Mouse (Mus musculus) embryonic facial prominence, embryonic 14.5 days (tissue): ENCODE measurements around the gene Cgnl1. TPM values are rescaled to one million over a fixed set of nuclear protein-coding genes. Genes with fewer than 3 reads are reported as not detected.
A peak's percentile ranks its signal among the peaks of the same experiment; 100 is the strongest.

ENCODE experiments used
- ATAC-seq: fragments of 200-750 bp; cut with Nextera tagmentation; 2 replicates; pipeline ENCODE4 v1.8.0; 2017; ENCODE audit warnings: low read depth, moderate number of reproducible peaks, moderate TSS enrichment
- DNase-seq: peaks from one replicate; pipeline ENCODE4 v3.0.0-alpha.2; 2015; ENCODE audit warnings: low spot score
- H3K27ac ChIP-seq: fragments of 300-500 bp; sonication (generic); replicated peaks from 2 replicates; pipeline ENCODE4 v1.5.1; 2014; ENCODE audit warnings: low read depth, mild to moderate bottlenecking, low read length, moderate library complexity
- H3K27me3 ChIP-seq: fragments of 300-500 bp; sonication (generic); replicated peaks from 2 replicates; pipeline ENCODE4 v1.6.1; 2014; ENCODE audit warnings: low read length; ENCODE audit not compliant: control insufficient read depth, insufficient read depth
- H3K36me3 ChIP-seq: fragments of 300-500 bp; sonication (generic); 2 replicates; pipeline ENCODE4 v1.6.1; 2014; ENCODE audit warnings: low read length, mixed read lengths; ENCODE audit not compliant: control insufficient read depth, insufficient read depth
- H3K4me1 ChIP-seq: fragments of 300-500 bp; sonication (generic); 2 replicates; pipeline ENCODE4 v1.6.1; 2014; ENCODE audit warnings: antibody characterized with exemption, low read length; ENCODE audit not compliant: control insufficient read depth, insufficient read depth
- H3K4me2 ChIP-seq: fragments of 300-500 bp; sonication (generic); 2 replicates; pipeline ENCODE4 v1.6.1; 2014; ENCODE audit warnings: low read depth, mild to moderate bottlenecking, low read length, moderate library complexity, mixed read lengths
- H3K4me3 ChIP-seq: fragments of 300-500 bp; sonication (generic); 2 replicates; pipeline ENCODE4 v1.5.1; 2014; ENCODE audit warnings: low read depth, mild to moderate bottlenecking, low read length
- H3K9ac ChIP-seq: fragments of 300-500 bp; sonication (generic); 2 replicates; pipeline ENCODE4 v1.6.1; 2014; ENCODE audit warnings: low read depth, mild to moderate bottlenecking, low read length, moderate library complexity, mixed read lengths
- H3K9me3 ChIP-seq: fragments of 300-500 bp; sonication (generic); 2 replicates; pipeline ENCODE4 v1.6.1; 2016; ENCODE audit warnings: low read length; ENCODE audit not compliant: control insufficient read depth
- WGBS: fragments of 180-500 bp; shearing (Covaris S2); extraction: QIAGEN DNeasy Blood & Tissue Kit; methylation state at CpG from one replicate; pipeline ENCODE4 v1.1.7; 2014; 5-methylcytosine and 5-hydroxymethylcytosine counted together
- polyA plus RNA-seq: library from polyadenylated mRNA; unstranded; fragments of >200 nt; fragmentation: Nextera tagmentation; extraction: Ambion mirVana; gene quantifications from 2 replicates; pipeline ENCODE4 v1.2.1, GENCODE M21; 2014

Gene Cgnl1
- polyA plus RNA-seq, 1 experiment from 2014 or later = 12.6 TPM

GRCm38 (mm10) chr9:71582771-71583170 is 188.6 kb downstream of the Cgnl1 start:
- ATAC-seq = no peak
- 93% methylated on average over 1 of the region's 1 CpGs for WGBS
- H3K27me3 ChIP-seq = no peaks in the 10 kb centered on the region
- no peaks in the 10 kb centered on the region for H3K36me3 ChIP-seq
- H3K27ac ChIP-seq = no peak overlapping the region
- H3K4me2 ChIP-seq = no peak overlapping the region
- no peaks in the 10 kb centered on the region for H3K4me1 ChIP-seq
- H3K9ac ChIP-seq = no peak overlapping the region
- no peak overlapping the region for H3K4me3 ChIP-seq
- no peak for DNase-seq
- peaks cover 8% of the 10 kb centered on the region for H3K9me3 ChIP-seq

- H3K27ac ChIP-seq = no peak overlapping the region
- peak; percentile 77 for ATAC-seq
- H3K4me2 ChIP-seq = no peak overlapping the region
- H3K4me3 ChIP-seq = no peak overlapping the region
- 58% methylated on average over 7 of the region's 7 CpGs for WGBS
- no peaks in the 10 kb centered on the region for H3K9me3 ChIP-seq
- H3K4me1 ChIP-seq = no peaks in the 10 kb centered on the region
- H3K9ac ChIP-seq = no peak overlapping the region
- no peaks in the 10 kb centered on the region for H3K36me3 ChIP-seq
- peak; percentile 80 for DNase-seq
- H3K27me3 ChIP-seq = no peaks in the 10 kb centered on the region
Measured at GRCm38 (mm10) chr9:71578896-71579564, 192.4 kb downstream of the Cgnl1 start.

Other genes starting within 250 kb of the Cgnl1 start
- gene Myzap, start 179.2 kb downstream of the Cgnl1 start, polyA plus RNA-seq = 18.6 and 18.7 TPM in 2 replicates